Mouse (Mus musculus) ES-Bruce4 (cell line): ENCODE data around the gene St6galnac3. TPM values are rescaled to one million over a fixed set of nuclear protein-coding genes. Genes with fewer than 3 reads are reported as not detected.

Source experiments
- H3K27ac ChIP-seq: 2 replicates; pipeline ENCODE4 v1.5.1; 2012; ENCODE audit warnings: low read length, inconsistent platforms; ENCODE audit not compliant: insufficient read depth
- H3K27me3 ChIP-seq: 2 replicates; pipeline ENCODE4 v1.6.1; 2012; ENCODE audit warnings: mild to moderate bottlenecking, low read length, inconsistent platforms; ENCODE audit not compliant: control insufficient read depth, poor library complexity, insufficient read depth, severe bottlenecking
- H3K36me3 ChIP-seq: 2 replicates; pipeline ENCODE4 v1.6.1; 2012; ENCODE audit warnings: inconsistent platforms, mild to moderate bottlenecking, low read length, moderate library complexity; ENCODE audit not compliant: control insufficient read depth, poor library complexity, insufficient read depth, severe bottlenecking
- H3K4me1 ChIP-seq: one replicate; pipeline ENCODE4 v1.8.1; 2011; ENCODE audit warnings: low read length; ENCODE audit not compliant: control insufficient read depth, insufficient read depth
- H3K4me3 ChIP-seq: 2 replicates; pipeline ENCODE4 v1.5.1; 2011; ENCODE audit warnings: low read depth, mild to moderate bottlenecking, low read length
- H3K9ac ChIP-seq: 2 replicates; pipeline ENCODE4 v1.6.1; 2012; ENCODE audit warnings: low read depth, mild to moderate bottlenecking, inconsistent platforms; ENCODE audit not compliant: poor library complexity, severe bottlenecking
- H3K9me3 ChIP-seq: replicated peaks from 2 replicates; pipeline ENCODE4 v1.6.1; 2012; ENCODE audit warnings: mild to moderate bottlenecking, low read length, inconsistent platforms; ENCODE audit not compliant: control insufficient read depth, poor library complexity, insufficient read depth, severe bottlenecking
- CTCF ChIP-seq: IDR thresholded peaks from one replicate; pipeline ENCODE4 v1.8.1; 2011; ENCODE audit warnings: low read depth, low read length
- EP300 ChIP-seq: IDR thresholded peaks from 2 replicates; pipeline ENCODE4 v1.6.1; 2011; ENCODE audit warnings: low read depth, low read length; ENCODE audit not compliant: insufficient read depth
- POLR2A ChIP-seq: IDR thresholded peaks from one replicate; pipeline ENCODE4 v1.8.1; 2011; ENCODE audit warnings: low read length; ENCODE audit not compliant: insufficient read depth
- polyA plus RNA-seq: library from polyadenylated mRNA; stranded (reverse); fragments of >200 nt; gene quantifications from 2 replicates; pipeline ENCODE4 v1.2.4, GENCODE M21; 2011; ENCODE audit warnings: low read depth; ENCODE audit not compliant: missing spikeins, insufficient read depth, insufficient read length

The St6galnac3 gene
- polyA plus RNA-seq, 1 experiment = 4.8 TPM

DNA sequence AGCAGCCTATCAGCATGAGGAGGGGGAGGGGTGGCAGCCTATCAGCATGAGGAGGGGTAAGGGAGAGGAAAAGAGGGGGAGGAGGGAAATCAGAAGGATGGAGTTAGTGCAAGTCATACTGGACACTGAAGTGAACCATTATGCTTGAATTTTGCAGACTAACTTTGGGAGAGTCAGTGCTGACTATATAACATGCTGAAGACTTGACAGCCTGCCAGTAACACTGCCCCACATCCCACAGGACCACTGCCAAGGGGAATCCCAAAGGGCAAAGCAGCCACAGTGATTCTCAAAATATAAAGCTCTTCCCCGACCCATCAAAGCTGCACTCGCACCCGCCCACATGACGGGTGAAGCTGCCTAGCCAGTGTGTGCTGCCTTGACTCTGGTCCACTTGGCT is 157.5 kb downstream of the St6galnac3 start:
- no peaks in the 10 kb centered on the region for H3K27me3 ChIP-seq
- H3K4me3 ChIP-seq = no peak overlapping the region
- no peak overlapping the region for H3K27ac ChIP-seq
- peaks cover 1% of the 10 kb centered on the region for H3K4me1 ChIP-seq
- H3K9me3 ChIP-seq = no peaks in the 10 kb centered on the region
- TF ChIP-seq CTCF (no peak), EP300 (no peak), POLR2A (no peak)
- H3K36me3 ChIP-seq = no peaks in the 10 kb centered on the region
- H3K9ac ChIP-seq = no peak overlapping the region

DNA sequence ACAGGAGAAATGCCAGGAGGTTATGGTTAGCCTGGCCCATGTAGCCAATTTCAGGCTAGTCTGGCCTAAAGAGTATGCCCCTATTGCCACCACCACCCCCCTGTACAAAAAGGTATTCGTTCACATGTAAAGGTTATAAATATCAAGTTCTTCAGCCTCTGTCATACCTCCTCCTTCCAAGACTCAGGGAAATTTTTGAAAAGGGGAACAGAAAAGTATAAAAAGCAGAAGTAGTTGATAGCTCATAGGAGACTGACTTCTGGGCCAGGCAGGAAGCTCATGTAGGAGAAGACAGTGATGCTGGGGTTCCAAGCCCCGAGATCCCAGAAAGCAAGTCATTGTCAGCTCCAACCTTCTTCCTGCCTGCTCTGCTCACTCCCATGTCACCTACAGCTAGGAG is 158.9 kb downstream of the St6galnac3 start:
- Histone ChIP-seq H3K4me1 (peaks cover 1% of the 10 kb centered on the region), H3K36me3 (no peaks in the 10 kb centered on the region), H3K27ac (no peak overlapping the region), H3K9ac (no peak overlapping the region), H3K4me3 (no peak overlapping the region), H3K9me3 (no peaks in the 10 kb centered on the region), H3K27me3 (no peaks in the 10 kb centered on the region)
- TF ChIP-seq CTCF (no peak), POLR2A (no peak), EP300 (no peak)

DNA sequence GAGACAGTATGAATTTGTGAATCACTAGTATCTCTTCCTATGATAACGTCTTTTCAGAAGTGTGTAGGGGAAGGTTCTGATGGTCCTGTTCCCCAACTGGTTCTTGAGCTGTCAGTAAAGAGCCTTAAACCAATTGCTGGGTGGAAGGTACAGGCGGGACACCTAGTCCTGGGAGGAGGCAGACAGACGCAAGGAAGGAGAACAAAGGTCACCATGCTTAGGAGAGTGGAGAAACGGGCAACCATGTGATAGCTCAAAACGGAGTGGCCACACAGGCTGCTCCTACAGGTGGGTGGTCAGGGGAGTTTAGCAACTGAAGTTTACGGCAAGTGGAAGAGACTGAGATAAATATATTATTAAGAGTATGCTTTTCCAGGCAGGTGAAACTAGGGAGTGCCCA is 164.1 kb downstream of the St6galnac3 start:
- Histone ChIP-seq H3K4me1 (no peaks in the 10 kb centered on the region), H3K27me3 (no peaks in the 10 kb centered on the region), H3K9me3 (no peaks in the 10 kb centered on the region), H3K27ac (no peak overlapping the region), H3K9ac (no peak overlapping the region), H3K4me3 (no peak overlapping the region), H3K36me3 (no peaks in the 10 kb centered on the region)
- TF ChIP-seq CTCF (no peak), POLR2A (no peak), EP300 (no peak)

DNA sequence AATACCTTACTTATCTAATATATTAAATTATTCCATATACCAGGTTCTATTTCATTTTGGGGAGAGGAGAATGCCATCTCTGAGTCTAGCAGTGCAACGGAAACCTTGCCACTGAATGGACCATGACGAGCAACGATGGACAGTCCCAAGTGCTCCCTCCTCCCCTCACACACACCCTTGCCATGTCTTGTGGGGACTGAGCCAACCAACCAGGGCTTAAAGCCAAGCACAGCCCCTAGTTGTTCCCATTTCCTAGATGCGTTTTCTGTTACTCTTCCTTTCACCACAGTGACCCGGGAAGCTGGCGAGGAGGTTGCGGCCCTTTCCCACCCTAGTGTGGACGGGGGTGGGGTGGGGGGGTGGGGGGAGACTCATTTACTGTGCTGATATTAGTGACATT is 165.4 kb downstream of the St6galnac3 start:
- no peak overlapping the region for H3K9ac ChIP-seq
- H3K27me3 ChIP-seq = no peaks in the 10 kb centered on the region
- no peaks in the 10 kb centered on the region for H3K9me3 ChIP-seq
- H3K27ac ChIP-seq = no peak overlapping the region
- H3K4me1 ChIP-seq = no peaks in the 10 kb centered on the region
- no peak overlapping the region for H3K4me3 ChIP-seq
- H3K36me3 ChIP-seq = no peaks in the 10 kb centered on the region
- TF ChIP-seq CTCF (no peak), EP300 (no peak), POLR2A (no peak)

DNA sequence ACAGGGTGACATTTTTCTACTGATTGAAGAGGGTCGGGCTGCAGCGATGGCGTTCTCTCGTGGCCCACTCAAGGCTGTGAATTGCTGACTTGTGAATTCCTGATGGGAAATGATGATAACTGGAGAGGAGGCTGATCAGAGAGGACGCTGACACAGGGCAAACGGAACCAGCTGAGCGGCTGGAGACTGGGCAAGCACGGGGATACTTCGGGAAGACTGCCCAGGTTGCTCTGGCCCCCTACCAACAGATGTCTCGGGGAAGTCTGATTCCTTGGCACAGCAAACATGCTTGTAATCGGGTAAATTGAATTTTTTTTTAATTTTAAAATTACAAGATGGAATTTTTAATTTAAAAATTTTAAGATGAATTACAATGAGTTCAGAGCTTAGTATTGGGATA is 168.4 kb downstream of the St6galnac3 start:
- H3K27me3 ChIP-seq = no peaks in the 10 kb centered on the region
- H3K9me3 ChIP-seq = no peaks in the 10 kb centered on the region
- H3K36me3 ChIP-seq = no peaks in the 10 kb centered on the region
- H3K4me3 ChIP-seq = no peak overlapping the region
- TF ChIP-seq POLR2A = no peak
- TF ChIP-seq CTCF = no peak
- H3K4me1 ChIP-seq = no peaks in the 10 kb centered on the region
- no peak overlapping the region for H3K9ac ChIP-seq
- H3K27ac ChIP-seq = no peak overlapping the region

DNA sequence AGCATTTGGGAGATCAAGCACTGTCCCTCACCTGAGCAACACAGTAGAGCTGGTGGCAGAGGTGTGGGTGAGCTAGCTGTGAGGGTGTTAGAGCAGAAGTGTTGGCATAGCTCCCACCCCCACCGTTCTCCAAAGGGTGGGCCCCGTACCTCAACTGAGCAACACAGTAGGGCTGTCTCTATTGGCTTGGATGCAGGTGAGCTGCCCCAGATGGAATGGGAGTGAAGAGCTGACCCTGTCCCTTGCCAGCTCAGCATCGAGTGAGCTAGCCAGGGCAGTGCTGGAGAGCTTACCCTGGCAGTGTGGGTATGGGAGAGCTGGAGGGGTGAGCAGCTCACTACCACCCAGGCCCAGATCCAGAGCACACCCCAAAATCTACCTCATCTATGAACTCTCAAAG is 171.3 kb downstream of the St6galnac3 start:
- H3K27ac ChIP-seq = no peak overlapping the region
- H3K4me3 ChIP-seq = no peak overlapping the region
- TF ChIP-seq EP300 = no peak
- no peak for TF ChIP-seq POLR2A
- no peak for TF ChIP-seq CTCF
- no peaks in the 10 kb centered on the region for H3K4me1 ChIP-seq
- no peaks in the 10 kb centered on the region for H3K36me3 ChIP-seq
- H3K27me3 ChIP-seq = no peaks in the 10 kb centered on the region
- H3K9me3 ChIP-seq = no peaks in the 10 kb centered on the region
- H3K9ac ChIP-seq = no peak overlapping the region
